12 mouse cellular contexts compared by ENCODE assay signal in genomic region chr11:95990431-95990830, GRCm38 (mm10). TPM values are rescaled to one million over a fixed set of nuclear protein-coding genes. Genes with fewer than 3 reads are reported as not detected.
A peak's percentile ranks its signal among the peaks of the same experiment; 100 is the strongest.
DNase-seq lines count a peak whose midpoint lies in the region; ATAC-seq lines count a peak whose summit lies in the region.
"Had no signal": no experiment of that assay in that cellular context is flagged by ENCODE, and none has a peak within 500 bp of the region (broad histone marks: within the 10 kb centered on the region; RNA-seq: fewer than 3 reads in every experiment).

No protein-coding gene starts in this region.

- ATAC-seq in heart, embryonic 14.5 days (ENCODE audit: insufficient number of reproducible peaks, insufficient read depth, low FRiP score, low read depth) = no peak
- ATAC-seq in hindbrain, embryonic 14.5 days (ENCODE audit: low FRiP score) = no peak
- no peak for ATAC-seq in megakaryocyte-erythroid progenitor cell, adult 5-6 weeks (replicated peaks; ENCODE audit: low FRiP score, low TSS enrichment, poor library complexity, severe bottlenecking)

- peak overlapping the region; percentile 32 to 56 for H3K4me3 ChIP-seq in heart, embryonic 14.5 days (ENCODE audit: control insufficient read depth in 1 of 2, insufficient read depth in 1 of 2, low read depth in 1 of 2, low read length in 2 of 2)
- H3K4me3 ChIP-seq in embryonic facial prominence, embryonic 10.5 days = peak overlapping the region; percentile 65
- H3K4me3 ChIP-seq in hindbrain, embryonic 14.5 days (replicated peaks; ENCODE audit: low read length) = peak overlapping the region; percentile 51
- H3K4me3 ChIP-seq in midbrain, embryonic 10.5 days = peak overlapping the region; percentile 62

- H3K36me3 ChIP-seq in heart, embryonic 14.5 days (ENCODE audit: control insufficient read depth, insufficient read depth, low read length) = 0 out of 2 replicates have a peak, but pooled peaks cover 8% of the 10 kb centered on the region
- peaks cover 69% of the 10 kb centered on the region for H3K36me3 ChIP-seq in embryonic facial prominence, embryonic 10.5 days (replicated peaks)
- H3K36me3 ChIP-seq in hindbrain, embryonic 14.5 days (replicated peaks; ENCODE audit: control insufficient read depth, insufficient read depth) = no peaks in the 10 kb centered on the region
- H3K36me3 ChIP-seq in midbrain, embryonic 10.5 days = peaks cover 72% of the 10 kb centered on the region

- peaks cover 4% of the 10 kb centered on the region; the same call in 1 of the 2 replicates for H3K9me3 ChIP-seq in heart, embryonic 14.5 days (ENCODE audit: control insufficient read depth, low read length)
- peaks cover 7% of the 10 kb centered on the region for H3K9me3 ChIP-seq in embryonic facial prominence, embryonic 10.5 days
- H3K9me3 ChIP-seq in hindbrain, embryonic 14.5 days (ENCODE audit: control insufficient read depth, low read length) = no peaks in the 10 kb centered on the region
- H3K9me3 ChIP-seq in midbrain, embryonic 10.5 days (replicated peaks) = peaks cover 15% of the 10 kb centered on the region

- intact Hi-C loops in left cerebral cortex, postnatal 25 days (cut with DNase I) = no loop called here

- peak overlapping the region; percentile 91 for H3K4me2 ChIP-seq in heart, embryonic 14.5 days (ENCODE audit: low read length)
- peak overlapping the region; percentile 94 for H3K4me2 ChIP-seq in hindbrain, embryonic 14.5 days (replicated peaks)

- DNase-seq in heart, adult 8-10 months (ENCODE audit: low spot score) = no peak
- DNase-seq in embryonic facial prominence, embryonic 10.5 days (ENCODE audit: low spot score) = no peak
- DNase-seq in hindbrain, embryonic 14.5 days (ENCODE audit: low spot score) = no peak
- DNase-seq in midbrain, embryonic 10.5 days (ENCODE audit: low spot score) = no peak
- no peak for DNase-seq in left cerebral cortex, postnatal 25 days (ENCODE audit: low spot score in 2 of 2)
- DNase-seq in thymus, postnatal 4 days = no peak
- DNase-seq: cerebellum, postnatal 36 days had no signal

- 52% methylated on average over 4 of the region's 4 CpGs for WGBS in heart, embryonic 14.5 days
- WGBS in embryonic facial prominence, embryonic 10.5 days = 27% methylated on average over 4 of the region's 4 CpGs
- 38% methylated on average over 4 of the region's 4 CpGs for WGBS in hindbrain, embryonic 14.5 days
- 28% methylated on average over 4 of the region's 4 CpGs for WGBS in midbrain, embryonic 10.5 days

- peak overlapping the region; percentile 73 to 86 for H3K27ac ChIP-seq in heart, embryonic 14.5 days (replicated peaks in 1 of 2; ENCODE audit: control insufficient read depth in 1 of 2, insufficient read depth in 1 of 2, low read depth in 2 of 2, low read length in 2 of 2)
- H3K27ac ChIP-seq in embryonic facial prominence, embryonic 10.5 days (replicated peaks) = peak overlapping the region; percentile 99
- H3K27ac ChIP-seq in hindbrain, embryonic 14.5 days = peak overlapping the region; percentile 87
- peak overlapping the region; percentile 99 for H3K27ac ChIP-seq in midbrain, embryonic 10.5 days (replicated peaks)

- H3K4me1 ChIP-seq in heart, embryonic 14.5 days (ENCODE audit: control insufficient read depth in 2 of 2, insufficient read depth in 2 of 2, low read length in 2 of 2) = peaks cover 43 to 67% of the 10 kb centered on the region in 2 experiments
- peaks cover 80% of the 10 kb centered on the region for H3K4me1 ChIP-seq in embryonic facial prominence, embryonic 10.5 days
- H3K4me1 ChIP-seq in hindbrain, embryonic 14.5 days (replicated peaks; ENCODE audit: control insufficient read depth, insufficient read depth, low read length) = peaks cover 44% of the 10 kb centered on the region
- H3K4me1 ChIP-seq in midbrain, embryonic 10.5 days = peaks cover 76% of the 10 kb centered on the region

- no peaks in the 10 kb centered on the region for H3K27me3 ChIP-seq in heart, embryonic 14.5 days (ENCODE audit: control insufficient read depth, insufficient read depth, low read length)
- no peaks in the 10 kb centered on the region for H3K27me3 ChIP-seq in embryonic facial prominence, embryonic 10.5 days (replicated peaks; ENCODE audit: low read depth, poor library complexity, severe bottlenecking)
- H3K27me3 ChIP-seq in hindbrain, embryonic 14.5 days (ENCODE audit: control insufficient read depth, insufficient read depth, low read length) = no peaks in the 10 kb centered on the region
- H3K27me3 ChIP-seq in midbrain, embryonic 10.5 days (ENCODE audit: low read depth, poor library complexity, severe bottlenecking) = no peaks in the 10 kb centered on the region

- peak overlapping the region; percentile 87 for H3K9ac ChIP-seq in heart, embryonic 14.5 days (ENCODE audit: low read length)
- peak overlapping the region; percentile 95 for H3K9ac ChIP-seq in hindbrain, embryonic 14.5 days

RNA-seq across cellular contexts. Expression of gene Igf2bp1, which starts 15.3 kb away (rescaled TPM):
- 14.0 and 17.2 TPM in 2 replicates for polyA plus RNA-seq in heart, embryonic 14.5 days (2014; fragmentation: Nextera tagmentation; extraction: Ambion mirVana)
- total RNA-seq in heart, adult 8-10 months (2022) = under 1 TPM in 2 of 4 experiments, not detected in 2; 0.03 TPM
- 173 and 197 TPM in 2 replicates for polyA plus RNA-seq in embryonic facial prominence, embryonic 10.5 days (2016; fragmentation: Nextera tagmentation; extraction: Ambion mirVana)
- polyA plus RNA-seq in hindbrain, embryonic 14.5 days (2014; fragmentation: Nextera tagmentation; extraction: Ambion mirVana) = 6.5 and 7.0 TPM in 2 replicates
- polyA plus RNA-seq in midbrain, embryonic 10.5 days (2016; fragmentation: Nextera tagmentation; extraction: Ambion mirVana) = 176 and 190 TPM in 2 replicates
- 0.02 TPM in 1 of 2 replicates, not detected in the other for total RNA-seq in megakaryocyte-erythroid progenitor cell, adult 5-6 weeks (2014; fragmentation: Nextera tagmentation)
- not detected in 2 replicates for total RNA-seq in megakaryocyte-erythroid progenitor cell, adult 5-6 weeks (2017)
- total RNA-seq in left cerebral cortex, postnatal 25 days (2021) = under 1 TPM; 0.18 to 0.34 TPM

RNA-seq across cellular contexts. Expression of gene Gip, which starts 33.9 kb away (rescaled TPM):
- polyA plus RNA-seq in heart, embryonic 14.5 days (2014; fragmentation: Nextera tagmentation; extraction: Ambion mirVana) = not detected in 2 replicates
- not detected for total RNA-seq in heart, adult 8-10 months (2022)
- not detected in 2 replicates for polyA plus RNA-seq in embryonic facial prominence, embryonic 10.5 days (2016; fragmentation: Nextera tagmentation; extraction: Ambion mirVana)
- not detected in 2 replicates for polyA plus RNA-seq in hindbrain, embryonic 14.5 days (2014; fragmentation: Nextera tagmentation; extraction: Ambion mirVana)
- polyA plus RNA-seq in midbrain, embryonic 10.5 days (2016; fragmentation: Nextera tagmentation; extraction: Ambion mirVana) = not detected in 2 replicates
- not detected in 2 replicates for total RNA-seq in megakaryocyte-erythroid progenitor cell, adult 5-6 weeks (2014; fragmentation: Nextera tagmentation)
- not detected in 2 replicates for total RNA-seq in megakaryocyte-erythroid progenitor cell, adult 5-6 weeks (2017)
- not detected for total RNA-seq in left cerebral cortex, postnatal 25 days (2021)
- total RNA-seq: left cerebral cortex, postnatal 14 days had no signal
- polyA plus RNA-seq: C2C12; gonadal fat pad, adult 2 months had no signal

RNA-seq across cellular contexts. Expression of gene Snf8, which starts 44.3 kb away (rescaled TPM):
- 23.5 and 30.5 TPM in 2 replicates for polyA plus RNA-seq in heart, embryonic 14.5 days (2014; fragmentation: Nextera tagmentation; extraction: Ambion mirVana)
- 10 to 100 TPM; 41.5 to 49.4 (median 46.7) TPM for total RNA-seq in heart, adult 8-10 months (2022)
- 106 and 107 TPM in 2 replicates for polyA plus RNA-seq in embryonic facial prominence, embryonic 10.5 days (2016; fragmentation: Nextera tagmentation; extraction: Ambion mirVana)
- 46.3 and 57.3 TPM in 2 replicates for polyA plus RNA-seq in hindbrain, embryonic 14.5 days (2014; fragmentation: Nextera tagmentation; extraction: Ambion mirVana)
- 106 and 110 TPM in 2 replicates for polyA plus RNA-seq in midbrain, embryonic 10.5 days (2016; fragmentation: Nextera tagmentation; extraction: Ambion mirVana)
- total RNA-seq in megakaryocyte-erythroid progenitor cell, adult 5-6 weeks (2014; fragmentation: Nextera tagmentation) = 94.1 and 96.1 TPM in 2 replicates
- 37.3 and 54.3 TPM in 2 replicates for total RNA-seq in megakaryocyte-erythroid progenitor cell, adult 5-6 weeks (2017)
- total RNA-seq in left cerebral cortex, postnatal 25 days (2021) = 10 to 100 TPM; 95.0 to 97.4 TPM
